Comparison of ENCODE assay signal across 9 mouse cellular contexts in the genomic region with DNA sequence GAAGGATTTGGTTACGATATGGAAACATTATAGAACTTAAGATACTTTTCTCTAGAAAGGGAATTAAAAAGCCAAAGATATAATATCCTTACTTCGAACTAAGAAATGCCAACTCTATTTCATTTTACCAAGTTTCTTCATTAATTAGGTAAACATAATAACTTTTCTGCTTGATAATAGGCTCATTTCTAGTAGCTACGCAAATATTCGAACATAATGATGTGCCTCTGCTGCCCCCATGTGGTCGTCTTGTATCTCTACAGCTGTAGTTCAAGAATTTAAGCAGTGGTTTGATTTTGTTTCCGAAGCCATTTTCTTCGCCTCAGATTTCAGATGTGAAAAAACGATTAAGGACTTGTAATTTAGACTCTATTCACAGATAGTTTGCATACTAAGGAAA. TPM values are rescaled to one million over a fixed set of nuclear protein-coding genes. Genes with fewer than 3 reads are reported as not detected.
DNase-seq lines count a peak whose midpoint lies in the region; ATAC-seq lines count a peak whose summit lies in the region.
"Had no signal": no experiment of that assay in that cellular context is flagged by ENCODE, and none has a peak within 500 bp of the region (broad histone marks: within the 10 kb centered on the region; RNA-seq: fewer than 3 reads in every experiment).

No protein-coding gene starts in this region.

- H3K4me3 ChIP-seq in midbrain, embryonic 10.5 days: no peak overlapping the region
- H3K4me3 ChIP-seq in midbrain, embryonic 16.5 days (ENCODE audit: low read depth, low read length): no peak overlapping the region
- H3K4me3 ChIP-seq in embryonic facial prominence, embryonic 13.5 days: no peak overlapping the region
- no peak overlapping the region for H3K4me3 ChIP-seq in hindbrain, embryonic 16.5 days (ENCODE audit: low read length)
- no peak overlapping the region for H3K4me3 ChIP-seq in neural tube, embryonic 11.5 days (ENCODE audit: low read depth, low read length)
- H3K4me3 ChIP-seq: liver, embryonic 15.5 days had no signal

- no peaks in the 10 kb centered on the region for H3K27me3 ChIP-seq in midbrain, embryonic 10.5 days (ENCODE audit: low read depth, poor library complexity, severe bottlenecking)
- no peaks in the 10 kb centered on the region for H3K27me3 ChIP-seq in midbrain, embryonic 16.5 days (ENCODE audit: control insufficient read depth, insufficient read depth, low read depth, low read length)
- no peaks in the 10 kb centered on the region for H3K27me3 ChIP-seq in embryonic facial prominence, embryonic 13.5 days
- no peaks in the 10 kb centered on the region for H3K27me3 ChIP-seq in hindbrain, embryonic 16.5 days (replicated peaks; ENCODE audit: control insufficient read depth, insufficient read depth, low read length)
- H3K27me3 ChIP-seq in neural tube, embryonic 11.5 days (ENCODE audit: control insufficient read depth, insufficient read depth, low read length): no peaks in the 10 kb centered on the region
- H3K27me3 ChIP-seq: liver, embryonic 15.5 days had no signal

- no peak overlapping the region for H3K4me2 ChIP-seq in midbrain, embryonic 16.5 days (ENCODE audit: low read length)
- peak overlapping the region; percentile 44 for H3K4me2 ChIP-seq in embryonic facial prominence, embryonic 13.5 days
- H3K4me2 ChIP-seq in hindbrain, embryonic 16.5 days (ENCODE audit: low read length): peak overlapping the region; percentile 27; the same call in 1 of the 2 replicates
- H3K4me2 ChIP-seq in neural tube, embryonic 11.5 days (ENCODE audit: low read depth): no peak overlapping the region
- H3K4me2 ChIP-seq: liver, embryonic 15.5 days had no signal

- H3K9ac ChIP-seq in midbrain, embryonic 16.5 days (ENCODE audit: low read depth, low read length): no peak overlapping the region
- no peak overlapping the region for H3K9ac ChIP-seq in embryonic facial prominence, embryonic 13.5 days
- no peak overlapping the region for H3K9ac ChIP-seq in hindbrain, embryonic 16.5 days (ENCODE audit: low read depth, low read length)
- no peak overlapping the region for H3K9ac ChIP-seq in neural tube, embryonic 11.5 days (ENCODE audit: low read length)
- H3K9ac ChIP-seq: liver, embryonic 15.5 days had no signal

- 32% methylated on average over 8 of the region's 8 CpGs for WGBS in midbrain, embryonic 10.5 days
- WGBS in midbrain, embryonic 16.5 days: 26% methylated on average over 8 of the region's 8 CpGs
- 8% methylated on average over 8 of the region's 8 CpGs for WGBS in embryonic facial prominence, embryonic 13.5 days
- WGBS in hindbrain, embryonic 16.5 days: 29% methylated on average over 8 of the region's 8 CpGs
- 35% methylated on average over 8 of the region's 8 CpGs for WGBS in neural tube, embryonic 11.5 days

- H3K9me3 ChIP-seq in midbrain, embryonic 10.5 days (replicated peaks): no peaks in the 10 kb centered on the region
- no peaks in the 10 kb centered on the region for H3K9me3 ChIP-seq in midbrain, embryonic 16.5 days (replicated peaks; ENCODE audit: control insufficient read depth, low read length, poor library complexity, severe bottlenecking)
- no peaks in the 10 kb centered on the region; the same call in 1 of the 2 replicates for H3K9me3 ChIP-seq in embryonic facial prominence, embryonic 13.5 days
- no peaks in the 10 kb centered on the region for H3K9me3 ChIP-seq in hindbrain, embryonic 16.5 days (ENCODE audit: control insufficient read depth, low read length)
- H3K9me3 ChIP-seq in neural tube, embryonic 11.5 days (ENCODE audit: control insufficient read depth, low read length): no peaks in the 10 kb centered on the region
- H3K9me3 ChIP-seq: liver, embryonic 15.5 days had no signal

- peak; percentile 62 for DNase-seq in midbrain, embryonic 10.5 days (ENCODE audit: low spot score)
- peak; percentile 72 to 82 for DNase-seq in adrenal gland, postnatal 36 days
- peak; percentile 82 for DNase-seq in left cerebral cortex, postnatal 4 days
- DNase-seq in neural tube, embryonic 11.5 days (ENCODE audit: low spot score): peak; percentile 75
- DNase-seq in thymus, postnatal 25 days: peak; percentile 33

- H3K36me3 ChIP-seq in midbrain, embryonic 10.5 days: no peaks in the 10 kb centered on the region
- no peaks in the 10 kb centered on the region for H3K36me3 ChIP-seq in midbrain, embryonic 16.5 days (ENCODE audit: control insufficient read depth, insufficient read depth, low read length)
- H3K36me3 ChIP-seq in embryonic facial prominence, embryonic 13.5 days: no peaks in the 10 kb centered on the region
- H3K36me3 ChIP-seq in hindbrain, embryonic 16.5 days (ENCODE audit: control insufficient read depth, insufficient read depth, low read length): no peaks in the 10 kb centered on the region
- H3K36me3 ChIP-seq in neural tube, embryonic 11.5 days (ENCODE audit: control insufficient read depth, insufficient read depth, low read length): no peaks in the 10 kb centered on the region
- H3K36me3 ChIP-seq: liver, embryonic 15.5 days had no signal

- H3K27ac ChIP-seq in midbrain, embryonic 10.5 days (replicated peaks): no peak overlapping the region
- H3K27ac ChIP-seq in midbrain, embryonic 16.5 days (ENCODE audit: low read length): no peak overlapping the region
- peak overlapping the region; percentile 94 for H3K27ac ChIP-seq in embryonic facial prominence, embryonic 13.5 days
- H3K27ac ChIP-seq in hindbrain, embryonic 16.5 days (ENCODE audit: low read depth, low read length): no peak overlapping the region
- no peak overlapping the region for H3K27ac ChIP-seq in neural tube, embryonic 11.5 days (ENCODE audit: low read depth, low read length)
- H3K27ac ChIP-seq: liver, embryonic 15.5 days had no signal

- intact Hi-C loops in left cerebral cortex, postnatal 4 days (cut with DNase I): loop anchor here (1.0 to 5.0 kb wide), 3 partner anchors 329 to 1539 kb away; no protein-coding TSS in a partner anchor

- H3K4me1 ChIP-seq in midbrain, embryonic 10.5 days: peaks cover 8% of the 10 kb centered on the region; the same call in 1 of the 2 replicates
- H3K4me1 ChIP-seq in midbrain, embryonic 16.5 days (ENCODE audit: control insufficient read depth, insufficient read depth, low read length): no peaks in the 10 kb centered on the region
- peaks cover 36% of the 10 kb centered on the region for H3K4me1 ChIP-seq in embryonic facial prominence, embryonic 13.5 days
- H3K4me1 ChIP-seq in hindbrain, embryonic 16.5 days (ENCODE audit: control insufficient read depth, insufficient read depth, low read depth, low read length): no peaks in the 10 kb centered on the region
- no peaks in the 10 kb centered on the region for H3K4me1 ChIP-seq in neural tube, embryonic 11.5 days (ENCODE audit: control insufficient read depth, insufficient read depth, low read length)

- ATAC-seq in midbrain, embryonic 16.5 days: no peak
- ATAC-seq in embryonic facial prominence, embryonic 13.5 days (ENCODE audit: insufficient number of reproducible peaks, insufficient read depth, low FRiP score, low TSS enrichment, low read depth): no peak
- peak; percentile 68; the same call in 1 of the 2 replicates for ATAC-seq in hindbrain, embryonic 16.5 days
- ATAC-seq in neural tube, embryonic 11.5 days (ENCODE audit: insufficient read depth, low FRiP score, low TSS enrichment): no peak

RNA-seq across cellular contexts. Expression of a gene that starts 28.8 kb away (rescaled TPM):
- 85.3 and 91.4 TPM in 2 replicates for polyA plus RNA-seq in midbrain, embryonic 10.5 days (2016; fragmentation: Nextera tagmentation; extraction: Ambion mirVana)
- 46.8 and 54.3 TPM in 2 replicates for polyA plus RNA-seq in midbrain, embryonic 16.5 days (2015; fragmentation: Nextera tagmentation; extraction: Ambion mirVana)
- 10 to 100 TPM; 46.9 to 54.3 TPM for total RNA-seq in adrenal gland, postnatal 36 days (2021)
- polyA plus RNA-seq in embryonic facial prominence, embryonic 13.5 days (2015; fragmentation: Nextera tagmentation; extraction: Ambion mirVana): 73.6 and 84.8 TPM in 2 replicates
- 49.1 and 50.1 TPM in 2 replicates for polyA plus RNA-seq in hindbrain, embryonic 16.5 days (2015; fragmentation: Nextera tagmentation; extraction: Ambion mirVana)
- 10 to 100 TPM; 57.4 to 60.6 TPM for total RNA-seq in left cerebral cortex, postnatal 4 days (2021)
- polyA plus RNA-seq in neural tube, embryonic 11.5 days (2014; fragmentation: Nextera tagmentation; extraction: Ambion mirVana): 82.9 and 92.3 TPM in 2 replicates

Comparison
In these comparisons a context has a peak if more than half of its experiments do, and no peak if none do; other contexts are left out.
1. H3K4me2 ChIP-seq: peak in embryonic facial prominence, embryonic 13.5 days (single experiment) and hindbrain, embryonic 16.5 days (single experiment); none in midbrain, embryonic 16.5 days (single experiment) and neural tube, embryonic 11.5 days (single experiment).
2. Peak in every context shown above with its lines, with median percentiles within 50 percentile points of each other: DNase-seq.